Comparison of ENCODE assay signal across 16 mouse cellular contexts in the genomic region with DNA sequence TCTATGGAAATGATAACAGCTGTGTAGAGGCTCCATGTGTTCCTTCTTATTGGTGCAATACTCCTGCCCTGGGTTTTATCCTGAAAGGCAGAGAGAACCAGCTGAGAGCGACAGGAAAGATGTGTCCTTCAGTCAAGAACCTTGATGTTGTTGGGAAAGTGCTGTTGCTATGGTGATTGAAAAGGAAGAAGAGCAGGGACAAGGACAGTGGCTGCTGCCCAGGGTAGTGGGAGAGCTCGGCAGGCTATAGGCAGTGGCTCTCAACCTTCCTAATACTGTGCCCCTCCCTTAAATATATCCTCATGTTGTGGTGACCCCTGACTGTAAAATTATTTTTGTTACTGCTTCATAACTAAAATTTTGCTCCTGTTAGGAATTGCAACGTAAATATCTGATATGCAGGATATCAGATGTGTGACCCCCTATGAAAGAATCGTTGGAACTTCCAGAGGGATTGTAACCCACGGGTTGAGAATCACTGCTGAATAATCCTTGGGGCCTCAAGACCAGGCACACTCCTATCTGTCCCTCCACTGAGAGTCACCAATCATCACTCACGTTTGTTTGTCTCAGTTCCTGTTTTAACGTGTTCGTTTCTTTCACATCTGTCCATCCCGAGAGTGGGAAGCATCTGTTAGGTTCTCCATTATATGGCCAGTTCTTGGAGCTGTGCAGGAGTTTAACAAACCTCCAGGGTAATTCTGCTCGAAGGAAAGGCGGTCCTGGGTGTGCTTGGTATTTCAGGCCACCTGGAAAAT.
"Had no signal": no experiment of that assay in that cellular context is flagged by ENCODE, and none has a peak within 500 bp of the region (broad histone marks: within the 10 kb centered on the region; RNA-seq: fewer than 3 reads in every experiment).

No protein-coding gene starts in this region.

- H3K4me3 ChIP-seq: limb, embryonic 15.5 days; liver, embryonic 12.5 days; myocyte; neural tube, embryonic 15.5 days; stomach, embryonic 15.5 days had no signal

- H3K27me3 ChIP-seq: limb, embryonic 15.5 days; liver, embryonic 12.5 days; neural tube, embryonic 15.5 days; stomach, embryonic 15.5 days had no signal

- H3K27ac ChIP-seq: limb, embryonic 15.5 days; liver, embryonic 12.5 days; neural tube, embryonic 15.5 days; stomach, embryonic 15.5 days had no signal

- H3K9ac ChIP-seq: limb, embryonic 15.5 days; liver, embryonic 12.5 days; lung, embryonic 14.5 days; neural tube, embryonic 15.5 days; stomach, embryonic 15.5 days had no signal

- H3K4me2 ChIP-seq: limb, embryonic 15.5 days; liver, embryonic 12.5 days; lung, embryonic 14.5 days; midbrain, embryonic 11.5 days; neural tube, embryonic 15.5 days; stomach, embryonic 15.5 days had no signal

- H3K4me1 ChIP-seq: liver, embryonic 12.5 days; stomach, embryonic 15.5 days had no signal

- DNase-seq: kidney, postnatal 10 days; kidney, postnatal 4 days; left cerebral cortex, postnatal 4 days; lung, embryonic 14.5 days; lung, postnatal 10 days; lung, postnatal 4 days; retina, postnatal 1 day; right cerebral cortex, postnatal 4 days; thymus, adult 2 months; thymus, postnatal 36 days had no signal

- ATAC-seq: liver, embryonic 12.5 days had no signal

- H3K36me3 ChIP-seq: limb, embryonic 15.5 days; liver, embryonic 12.5 days; neural tube, embryonic 15.5 days; stomach, embryonic 15.5 days had no signal

- H3K9me3 ChIP-seq: limb, embryonic 15.5 days; liver, embryonic 12.5 days; neural tube, embryonic 15.5 days; stomach, embryonic 15.5 days had no signal
